Mouse (Mus musculus): ENCODE data around the gene Purb. TPM values are rescaled to one million over a fixed set of nuclear protein-coding genes. Genes with fewer than 3 reads are reported as not detected.

Purb gene
- polyA plus RNA-seq, 1 experiment from 2014 or later: 24.8 TPM

DNA sequence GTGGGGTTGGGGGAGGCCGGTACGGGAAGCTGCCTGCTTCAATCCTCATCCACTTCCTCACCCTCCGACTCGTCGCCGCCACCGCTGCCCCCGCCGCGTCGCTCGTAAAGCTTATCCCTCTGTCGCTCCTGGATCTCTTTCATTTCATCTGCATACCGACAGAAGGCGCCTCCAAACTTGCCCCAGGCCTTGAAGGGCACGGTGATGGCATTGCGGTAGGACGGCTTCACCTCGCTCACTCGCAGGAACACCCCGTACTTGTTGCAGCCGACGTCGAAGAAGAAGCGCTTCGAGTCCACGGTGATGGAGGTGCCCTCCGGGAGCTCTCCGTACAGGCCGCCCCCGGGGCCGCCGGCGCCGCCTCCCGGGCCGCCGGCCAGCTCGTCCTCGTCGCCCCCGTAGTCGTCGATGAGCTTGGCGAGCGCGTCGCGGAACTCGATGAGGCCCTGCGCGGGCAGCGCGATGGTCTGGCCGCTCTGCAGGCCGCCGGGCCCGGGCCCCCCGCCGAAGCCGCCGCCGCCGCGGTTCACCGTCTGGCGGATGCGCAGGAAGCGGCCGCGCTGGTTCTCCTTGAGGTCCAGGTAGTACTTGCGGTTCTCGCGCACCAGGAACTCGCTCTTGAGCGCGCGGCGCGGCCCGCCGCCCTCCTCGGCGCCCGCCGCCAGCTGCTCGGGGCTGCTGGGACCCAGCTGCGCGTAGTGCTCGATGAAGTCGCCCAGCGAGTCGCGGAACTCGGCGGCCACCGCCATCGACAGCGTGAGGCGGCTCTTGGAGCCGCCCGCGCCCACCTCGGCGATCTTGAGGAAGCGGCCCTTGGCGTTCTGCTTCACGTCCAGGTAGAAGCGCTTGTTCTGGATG lies 614 bp downstream of the Purb start:
- no peaks in the 10 kb centered on the region for H3K9me3 ChIP-seq (ENCODE audit: low read length)
- WGBS: under 1% methylated on average over 107 of the region's 109 CpGs
- ATAC-seq (ENCODE audit: low FRiP score, low TSS enrichment): peak; percentile 32

GRCm38 (mm10) chr11:6474381-6474780 lies 1.3 kb downstream of the Purb start:
- Histone ChIP-seq H3K36me3 (ENCODE audit: insufficient read depth, low read length) (no peaks in the 10 kb centered on the region), H3K4me3 (ENCODE audit: low read length) (peak overlapping the region; percentile 84), H3K27ac (ENCODE audit: low read length) (peak overlapping the region; percentile 97), H3K4me2 (replicated peaks; ENCODE audit: low read depth, low read length) (peak overlapping the region; percentile 83), H3K4me1 (ENCODE audit: insufficient read depth, low read length) (peaks cover 39% of the 10 kb centered on the region), H3K9me3 (ENCODE audit: low read length) (no peaks in the 10 kb centered on the region), H3K9ac (replicated peaks; ENCODE audit: low read length) (peak overlapping the region; percentile 97), H3K27me3 (ENCODE audit: insufficient read depth, low read length) (no peaks in the 10 kb centered on the region)
- WGBS: 21% methylated on average over 6 of the region's 6 CpGs
- no peak for ATAC-seq (ENCODE audit: low FRiP score, low TSS enrichment)

More for the DNA sequence above, 614 bp downstream of the Purb start:
- H3K36me3 ChIP-seq (ENCODE audit: insufficient read depth, low read length): no peaks in the 10 kb centered on the region
- peak overlapping the region; percentile 84 for H3K4me3 ChIP-seq (ENCODE audit: low read length)
- no peaks in the 10 kb centered on the region for H3K27me3 ChIP-seq (ENCODE audit: insufficient read depth, low read length)
- peak overlapping the region; percentile 97 for H3K27ac ChIP-seq (ENCODE audit: low read length)
- peak overlapping the region; percentile 97 for H3K9ac ChIP-seq (replicated peaks; ENCODE audit: low read length)
- peaks cover 36% of the 10 kb centered on the region for H3K4me1 ChIP-seq (ENCODE audit: insufficient read depth, low read length)
- peak overlapping the region; percentile 83 for H3K4me2 ChIP-seq (replicated peaks; ENCODE audit: low read depth, low read length)

DNA sequence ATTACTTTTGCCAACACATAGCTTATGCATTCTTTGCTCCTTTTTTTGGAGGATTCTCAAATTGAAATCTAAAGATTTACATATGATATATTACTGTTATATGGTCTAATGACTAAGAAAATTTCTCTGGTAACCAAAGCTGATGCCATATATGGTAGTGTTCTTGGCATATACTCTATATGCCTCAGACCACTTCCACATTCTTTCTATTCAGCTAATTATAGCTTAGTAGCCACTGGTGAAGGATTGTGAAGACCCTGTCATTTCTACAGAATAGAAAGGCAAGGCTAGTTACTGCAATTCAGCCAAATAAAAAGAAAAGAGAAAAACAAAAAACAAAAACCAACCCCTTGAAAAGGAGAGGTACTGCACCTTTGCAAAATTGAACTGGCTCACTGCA lies 3.6 kb downstream of the Purb start:
- no peaks in the 10 kb centered on the region for H3K27me3 ChIP-seq (ENCODE audit: insufficient read depth, low read length)
- no peaks in the 10 kb centered on the region for H3K9me3 ChIP-seq (ENCODE audit: low read length)
- H3K27ac ChIP-seq (ENCODE audit: low read length): peak overlapping the region; percentile 71
- H3K9ac ChIP-seq (replicated peaks; ENCODE audit: low read length): peak overlapping the region; percentile 61
- 0 out of 2 replicates have a peak, but pooled peaks cover 9% of the 10 kb centered on the region for H3K36me3 ChIP-seq (ENCODE audit: insufficient read depth, low read length)
- peaks cover 45% of the 10 kb centered on the region for H3K4me1 ChIP-seq (ENCODE audit: insufficient read depth, low read length)
- no peak for ATAC-seq (ENCODE audit: low FRiP score, low TSS enrichment)
- H3K4me2 ChIP-seq (replicated peaks; ENCODE audit: low read depth, low read length): peak overlapping the region; percentile 81
- H3K4me3 ChIP-seq (ENCODE audit: low read length): peak overlapping the region; percentile 50

DNA sequence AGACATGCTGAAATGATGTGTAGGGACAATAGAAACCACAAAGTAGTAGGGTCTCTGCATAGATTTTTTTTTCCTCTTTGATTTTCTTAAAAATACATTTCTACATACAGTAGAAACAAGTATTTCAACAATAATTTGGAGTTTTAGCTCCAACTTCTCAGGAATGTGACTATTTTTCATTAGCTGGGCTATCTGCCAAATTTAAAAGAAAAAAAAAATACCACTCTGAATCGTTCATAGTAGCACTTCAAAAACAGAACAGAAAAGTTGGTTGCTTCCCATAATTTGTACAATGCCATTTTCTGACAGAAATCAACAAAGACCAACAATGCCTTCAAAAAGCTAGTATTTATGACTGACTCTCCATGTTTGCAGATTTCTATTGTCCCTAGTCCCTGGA lies 4.2 kb downstream of the Purb start:
- whole genome bisulfite sequencing: 19% methylated on average over 1 of the region's 1 CpGs
- H3K27ac ChIP-seq (ENCODE audit: low read length): peak overlapping the region; percentile 77
- peak overlapping the region; percentile 39 for H3K4me3 ChIP-seq (ENCODE audit: low read length)
- peaks cover 45% of the 10 kb centered on the region for H3K4me1 ChIP-seq (ENCODE audit: insufficient read depth, low read length)
- peak overlapping the region; percentile 50 for H3K9ac ChIP-seq (replicated peaks; ENCODE audit: low read length)
- H3K4me2 ChIP-seq (replicated peaks; ENCODE audit: low read depth, low read length): peak overlapping the region; percentile 81
- no peak for ATAC-seq (ENCODE audit: low FRiP score, low TSS enrichment)
- 0 out of 2 replicates have a peak, but pooled peaks cover 11% of the 10 kb centered on the region for H3K36me3 ChIP-seq (ENCODE audit: insufficient read depth, low read length)
- H3K9me3 ChIP-seq (ENCODE audit: low read length): no peaks in the 10 kb centered on the region
- H3K27me3 ChIP-seq (ENCODE audit: insufficient read depth, low read length): no peaks in the 10 kb centered on the region

- H3K4me2 ChIP-seq (replicated peaks; ENCODE audit: low read depth, low read length): peak overlapping the region; percentile 81
- H3K9me3 ChIP-seq (ENCODE audit: low read length): no peaks in the 10 kb centered on the region
- H3K4me1 ChIP-seq (ENCODE audit: insufficient read depth, low read length): peaks cover 45% of the 10 kb centered on the region
- H3K36me3 ChIP-seq (ENCODE audit: insufficient read depth, low read length): 0 out of 2 replicates have a peak, but pooled peaks cover 11% of the 10 kb centered on the region
- peak overlapping the region; percentile 39 for H3K4me3 ChIP-seq (ENCODE audit: low read length)
- H3K27me3 ChIP-seq (ENCODE audit: insufficient read depth, low read length): no peaks in the 10 kb centered on the region
- no peak for ATAC-seq (ENCODE audit: low FRiP score, low TSS enrichment)
- H3K9ac ChIP-seq (replicated peaks; ENCODE audit: low read length): peak overlapping the region; percentile 50
- WGBS: 46% methylated on average over 2 of the region's 2 CpGs
- peak overlapping the region; percentile 18; the same call in 1 of the 2 replicates for H3K27ac ChIP-seq (ENCODE audit: low read length)
Observed at GRCm38 (mm10) chr11:6471054-6471453, 4.7 kb downstream of the Purb start.

DNA sequence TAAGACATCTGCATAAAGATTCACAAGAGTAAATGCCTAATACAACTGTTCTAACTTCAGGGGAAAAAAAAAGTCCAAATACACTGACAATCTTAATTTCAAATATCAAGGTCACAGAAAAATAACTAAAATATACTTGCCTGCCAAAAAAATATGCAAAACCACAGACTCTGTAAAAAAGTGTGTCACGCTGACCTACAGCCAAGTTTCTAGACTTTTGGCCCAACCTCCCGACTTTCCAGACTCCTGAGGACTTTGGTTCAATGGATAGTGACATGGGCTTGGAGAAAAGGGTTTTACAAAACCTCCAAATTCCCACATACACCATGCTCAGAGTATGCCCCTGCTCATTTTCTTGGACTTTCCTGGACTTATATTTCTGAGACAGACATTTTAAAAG lies 7.2 kb downstream of the Purb start:
- H3K4me2 ChIP-seq (replicated peaks; ENCODE audit: low read depth, low read length): peak overlapping the region; percentile 18; the same call in 1 of the 2 replicates
- WGBS: 82% methylated on average over 2 of the region's 2 CpGs
- ATAC-seq (ENCODE audit: low FRiP score, low TSS enrichment): no peak

DNA sequence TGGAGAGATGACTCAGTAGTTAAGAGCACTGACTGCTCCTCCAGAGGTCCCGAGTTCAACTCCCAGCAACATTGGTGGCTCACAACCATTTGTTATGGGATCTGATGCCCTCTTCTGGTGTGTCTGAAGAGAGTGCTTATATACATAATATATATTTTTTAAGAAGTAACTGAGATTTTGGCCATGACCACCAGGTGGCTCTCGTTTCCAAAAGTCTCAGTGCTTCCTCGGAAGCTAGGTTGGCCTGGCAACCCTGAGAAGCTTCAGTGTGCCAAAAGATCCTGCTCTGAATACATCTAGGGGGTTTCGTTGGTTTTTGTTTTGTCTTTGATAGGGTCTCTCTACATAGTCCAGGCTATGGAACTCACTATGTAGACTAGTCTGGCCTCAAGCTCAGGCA lies 10.6 kb downstream of the Purb start:
- Histone ChIP-seq H3K9ac (replicated peaks; ENCODE audit: low read length) (no peak overlapping the region), H3K27ac (ENCODE audit: low read length) (no peak overlapping the region), H3K9me3 (ENCODE audit: low read length) (no peaks in the 10 kb centered on the region), H3K4me2 (replicated peaks; ENCODE audit: low read depth, low read length) (no peak overlapping the region), H3K27me3 (ENCODE audit: insufficient read depth, low read length) (no peaks in the 10 kb centered on the region), H3K4me1 (ENCODE audit: insufficient read depth, low read length) (peaks cover 9% of the 10 kb centered on the region), H3K36me3 (ENCODE audit: insufficient read depth, low read length) (0 out of 2 replicates have a peak, but pooled peaks cover 11% of the 10 kb centered on the region), H3K4me3 (ENCODE audit: low read length) (no peak overlapping the region)
- WGBS: 29% methylated on average over 4 of the region's 4 CpGs
- ATAC-seq (ENCODE audit: low FRiP score, low TSS enrichment): peak; percentile 78

More for the DNA sequence above, 7.2 kb downstream of the Purb start:
- no peaks in the 10 kb centered on the region for H3K9me3 ChIP-seq (ENCODE audit: low read length)
- 0 out of 2 replicates have a peak, but pooled peaks cover 11% of the 10 kb centered on the region for H3K36me3 ChIP-seq (ENCODE audit: insufficient read depth, low read length)
- H3K9ac ChIP-seq (replicated peaks; ENCODE audit: low read length): no peak overlapping the region
- H3K4me1 ChIP-seq (ENCODE audit: insufficient read depth, low read length): peaks cover 36% of the 10 kb centered on the region
- H3K4me3 ChIP-seq (ENCODE audit: low read length): no peak overlapping the region
- no peak overlapping the region for H3K27ac ChIP-seq (ENCODE audit: low read length)
- no peaks in the 10 kb centered on the region for H3K27me3 ChIP-seq (ENCODE audit: insufficient read depth, low read length)

GRCm38 (mm10) chr11:6463159-6463837 lies 12.4 kb downstream of the Purb start:
- Histone ChIP-seq H3K27me3 (ENCODE audit: insufficient read depth, low read length) (no peaks in the 10 kb centered on the region), H3K9me3 (ENCODE audit: low read length) (no peaks in the 10 kb centered on the region), H3K4me1 (ENCODE audit: insufficient read depth, low read length) (no peaks in the 10 kb centered on the region), H3K4me2 (replicated peaks; ENCODE audit: low read depth, low read length) (no peak overlapping the region), H3K4me3 (ENCODE audit: low read length) (no peak overlapping the region), H3K27ac (ENCODE audit: low read length) (no peak overlapping the region), H3K9ac (replicated peaks; ENCODE audit: low read length) (no peak overlapping the region), H3K36me3 (ENCODE audit: insufficient read depth, low read length) (0 out of 2 replicates have a peak, but pooled peaks cover 11% of the 10 kb centered on the region)
- 88% methylated on average over 6 of the region's 6 CpGs for WGBS
- ATAC-seq (ENCODE audit: low FRiP score, low TSS enrichment): no peak

GRCm38 (mm10) chr11:6456083-6456482 lies 19.6 kb downstream of the Purb start:
- H3K4me3 ChIP-seq (ENCODE audit: low read length): no peak overlapping the region
- H3K27me3 ChIP-seq (ENCODE audit: insufficient read depth, low read length): no peaks in the 10 kb centered on the region

More at GRCm38 (mm10) chr11:6456083-6456482, 19.6 kb downstream of the Purb start:
- ATAC-seq (ENCODE audit: low FRiP score, low TSS enrichment): no peak
- no peaks in the 10 kb centered on the region for H3K36me3 ChIP-seq (ENCODE audit: insufficient read depth, low read length)
- 82% methylated on average over 6 of the region's 6 CpGs for WGBS
- H3K27ac ChIP-seq (ENCODE audit: low read length): no peak overlapping the region
- H3K9ac ChIP-seq (replicated peaks; ENCODE audit: low read length): no peak overlapping the region
- H3K4me2 ChIP-seq (replicated peaks; ENCODE audit: low read depth, low read length): no peak overlapping the region
- H3K9me3 ChIP-seq (ENCODE audit: low read length): no peaks in the 10 kb centered on the region
- no peaks in the 10 kb centered on the region for H3K4me1 ChIP-seq (ENCODE audit: insufficient read depth, low read length)

Measured in kidney, embryonic 16.5 days (tissue).